Mouse (Mus musculus) common myeloid progenitor, adult 5-6 weeks (primary cell): ENCODE results near the gene Tuba4a. TPM values are rescaled to one million over a fixed set of nuclear protein-coding genes. Genes with fewer than 3 reads are reported as not detected.

Source experiments
- ATAC-seq: replicated peaks from 2 replicates; pipeline ENCODE4 v1.8.0; 2016; ENCODE audit warnings: low read depth, mild to moderate bottlenecking, moderate TSS enrichment, inconsistent platforms; ENCODE audit not compliant: poor library complexity, severe bottlenecking
- total RNA-seq: library from RNA; stranded (forward); fragments of 200-1000, 187-1606 nt; gene quantifications from 2 replicates; pipeline ENCODE4 v1.2.3, GENCODE M21; 2017

Tuba4a gene
- total RNA-seq, 1 experiment from 2014 or later: 186 TPM

DNA sequence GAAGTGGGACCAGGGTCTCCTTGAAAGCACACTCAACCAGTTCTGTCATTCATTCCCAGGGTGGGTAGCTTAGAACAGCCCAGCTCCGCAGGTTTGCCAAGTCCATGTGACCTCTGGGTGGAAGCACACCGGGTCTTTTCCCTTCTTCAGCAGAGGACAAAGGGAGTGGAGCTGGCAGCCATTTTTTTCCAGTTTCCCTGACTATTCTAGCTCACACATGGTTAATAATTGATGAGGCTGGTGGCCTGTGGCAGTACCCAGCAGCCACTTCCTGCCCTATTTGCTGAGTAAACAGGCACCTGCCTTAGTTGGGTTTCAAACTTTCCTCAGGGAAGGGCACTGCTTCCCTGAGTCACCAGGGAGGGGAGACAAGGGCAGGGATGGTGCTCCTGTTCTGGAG lies 5.2 kb downstream of the Tuba4a start:
- no peak for ATAC-seq

DNA sequence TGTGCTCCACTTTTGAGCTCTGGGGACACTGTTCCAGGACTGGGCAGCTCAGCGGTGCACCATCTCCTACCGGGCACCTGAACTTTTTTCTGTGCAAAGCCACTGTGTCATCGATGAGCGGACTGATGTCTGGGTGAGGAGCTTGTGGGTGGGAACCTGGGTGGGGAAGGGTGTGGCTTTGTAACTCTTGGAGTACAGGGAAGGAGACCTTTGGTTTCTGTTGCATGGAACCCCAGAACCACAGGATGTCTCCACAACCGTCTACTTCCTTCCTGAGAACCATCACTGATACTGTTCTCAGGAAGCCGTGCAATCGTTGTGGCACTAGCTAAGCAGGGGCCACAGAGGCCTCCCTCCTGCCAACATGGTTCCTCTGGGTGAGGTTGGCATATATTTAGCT lies 6.6 kb downstream of the Tuba4a start:
- peak; percentile 69 for ATAC-seq

DNA sequence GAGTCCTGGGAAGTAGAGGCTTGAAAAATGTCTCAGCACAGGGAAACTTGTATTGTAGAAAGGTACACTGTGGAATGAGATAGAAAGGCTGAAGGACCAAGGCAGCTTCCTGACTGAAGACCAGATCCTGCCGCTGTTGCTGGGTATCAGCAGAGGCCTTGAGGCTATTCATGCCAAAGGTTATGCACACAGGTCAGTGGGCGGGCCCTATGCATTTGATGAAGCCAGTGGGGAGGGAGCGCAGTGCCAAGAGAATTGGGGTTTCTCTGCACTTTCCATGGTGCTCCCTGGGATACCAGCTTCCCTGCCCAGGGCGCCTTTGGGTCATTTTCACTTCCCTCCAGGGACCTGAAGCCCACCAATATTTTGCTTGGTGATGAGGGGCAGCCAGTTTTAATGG lies 7.1 kb downstream of the Tuba4a start:
- no peak for ATAC-seq

DNA sequence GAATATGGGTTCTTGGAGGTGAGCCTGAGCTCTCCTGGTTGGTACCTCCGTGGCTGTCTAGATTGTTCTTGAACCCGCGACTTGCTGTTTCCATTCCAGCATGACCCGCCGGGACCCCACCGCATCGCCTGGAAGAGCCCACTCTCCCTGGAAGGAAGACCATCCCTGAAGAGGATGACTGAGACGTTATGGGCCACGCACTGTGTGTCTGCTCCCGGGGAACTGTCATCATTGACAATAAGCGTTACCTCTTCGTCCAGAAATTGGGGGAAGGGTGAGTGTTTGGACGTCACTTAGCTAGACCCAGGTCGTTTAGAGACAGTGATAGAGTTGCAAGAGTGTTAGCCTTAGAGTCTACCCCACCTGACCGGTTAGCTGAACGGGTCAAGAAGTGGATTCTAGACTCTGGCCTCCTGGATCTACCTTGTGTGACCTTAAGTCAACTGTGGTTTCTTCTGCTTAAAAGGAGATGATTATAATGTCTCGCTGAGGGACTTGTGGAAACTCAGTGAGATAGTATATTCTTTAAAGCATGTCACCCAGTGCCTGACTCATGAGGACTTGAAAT lies 8.4 kb downstream of the Tuba4a start:
- ATAC-seq: no peak

DNA sequence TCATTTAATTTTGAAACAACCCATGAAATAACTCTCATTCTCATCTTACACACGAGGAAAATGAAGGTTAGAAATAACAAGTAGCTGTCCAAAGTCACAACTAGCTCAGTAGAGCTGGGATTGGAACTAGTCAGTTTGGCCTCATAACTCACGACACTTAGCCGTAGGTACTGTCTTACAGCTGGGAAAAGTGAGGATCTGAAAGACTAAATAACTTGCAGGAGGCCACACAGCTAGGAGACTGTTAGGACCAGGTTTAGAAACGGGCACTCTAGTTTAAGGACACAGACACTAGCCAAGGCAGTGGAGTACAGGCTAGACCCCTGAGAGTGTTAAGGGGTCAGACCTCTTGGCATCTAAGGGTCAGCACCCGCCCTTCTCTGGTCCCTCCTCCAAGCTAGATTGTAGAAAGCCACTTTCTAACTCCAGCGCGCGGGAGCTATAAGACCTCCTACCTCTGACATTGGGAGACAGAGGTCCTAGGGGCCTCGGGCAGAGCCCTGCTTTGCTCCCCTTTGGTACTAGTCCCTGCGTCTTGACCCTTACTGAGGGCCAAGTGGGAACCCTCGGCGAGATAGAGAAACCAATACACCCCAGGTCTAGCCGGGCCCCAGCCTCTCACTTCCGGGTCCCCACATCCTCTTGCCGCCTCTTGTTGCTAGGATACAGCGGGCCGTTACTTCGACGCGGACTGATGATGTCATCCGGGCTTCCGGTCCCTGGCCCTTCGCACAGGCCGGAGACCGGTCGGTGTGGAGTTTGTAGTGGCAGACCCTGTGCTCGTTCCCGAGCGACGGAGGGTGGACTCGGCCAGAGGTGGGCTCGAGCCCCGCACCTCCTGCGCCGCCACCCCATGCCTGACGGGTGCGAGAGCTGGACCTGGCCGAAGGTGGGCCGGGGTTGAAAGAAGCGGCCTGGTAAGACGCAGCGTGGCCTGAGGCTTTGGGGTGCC lies 9.3 kb downstream of the Tuba4a start, which contains the start of the genes Glb1l and Stk16:
TSS of gene Glb1l (minus strand) at position 678 of the 952 bp plus-strand sequence.
TSS of gene Stk16 (plus strand) at position 703 of the 952 bp plus-strand sequence.
- peak; percentile 67 for ATAC-seq

DNA sequence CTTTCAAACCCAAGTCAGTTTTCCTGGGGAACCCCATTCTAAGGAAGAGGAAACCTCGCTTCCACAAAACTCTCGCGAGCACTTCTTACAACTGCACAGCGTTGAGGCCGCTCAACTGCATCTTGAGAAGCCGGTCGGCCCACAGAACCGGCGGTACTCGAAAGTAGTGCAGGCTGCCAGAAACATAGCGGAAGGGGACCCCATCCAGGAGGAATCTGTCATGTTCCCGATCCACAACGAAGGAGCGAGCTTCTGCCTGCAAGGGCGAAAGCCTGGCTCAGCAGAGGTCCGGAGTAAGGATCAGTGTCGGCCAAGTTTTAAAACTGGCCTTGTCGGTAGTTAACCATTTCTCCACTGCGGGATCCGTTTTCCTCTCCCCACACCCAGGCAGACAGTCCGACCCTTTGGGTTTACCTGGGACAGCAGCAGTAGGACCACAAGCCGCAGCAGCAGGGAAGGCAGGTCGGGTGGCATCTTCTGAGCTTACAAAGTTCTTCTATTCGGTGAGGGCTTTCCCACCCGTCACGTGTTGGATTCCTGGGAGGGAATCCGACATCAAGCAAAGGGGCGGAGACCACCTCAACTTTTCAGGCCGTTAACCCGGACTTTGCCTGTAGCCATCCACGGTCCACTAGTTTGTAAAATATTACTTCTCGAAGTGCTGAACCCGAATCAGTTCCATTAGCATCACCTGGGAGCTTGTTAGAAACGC lies 10.5 kb downstream of the Tuba4a start:
- 0 out of 2 replicates have a peak, but pooled peaks have one; percentile 13 for ATAC-seq

DNA sequence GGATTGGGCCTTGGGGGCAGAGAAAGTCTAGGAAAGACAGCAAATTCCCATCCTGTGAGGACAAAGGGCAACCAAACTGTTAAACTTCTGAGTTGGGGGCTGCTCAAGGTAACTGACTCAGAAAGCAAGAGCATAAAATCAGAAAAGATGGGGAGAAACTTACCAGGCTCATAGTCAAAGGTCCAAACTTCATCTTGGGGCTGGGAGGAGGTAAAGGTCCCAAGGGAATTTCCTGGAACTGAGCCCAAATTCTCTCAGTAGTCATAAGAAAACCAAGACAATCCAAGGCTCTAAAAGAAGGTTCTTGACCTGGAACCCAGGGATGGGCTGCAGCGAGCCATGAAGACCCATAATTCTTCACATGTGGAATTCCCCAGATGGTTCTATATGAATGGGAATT lies 18.4 kb downstream of the Tuba4a start:
- ATAC-seq: no peak

DNA sequence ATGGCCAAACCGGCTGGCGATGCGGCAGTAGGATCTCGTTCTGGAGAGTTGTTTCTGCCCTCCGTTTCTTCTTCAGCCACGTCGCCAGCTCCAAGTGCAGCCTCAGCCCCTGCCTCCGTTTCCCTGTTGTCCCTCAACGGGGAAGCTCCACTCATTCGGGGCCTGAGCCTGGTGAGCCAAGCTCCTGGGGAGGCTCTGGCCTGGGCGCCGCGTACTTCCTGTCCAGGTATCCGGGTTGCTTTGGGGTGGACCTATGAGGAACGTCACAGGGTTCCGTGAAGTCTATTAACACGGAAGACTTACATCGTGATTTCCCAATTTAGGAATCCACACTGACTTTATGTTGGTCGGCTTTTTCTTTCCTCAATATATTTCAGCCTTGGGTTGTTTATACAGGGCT lies 27.2 kb downstream of the Tuba4a start:
- peak; percentile 45 for ATAC-seq

DNA sequence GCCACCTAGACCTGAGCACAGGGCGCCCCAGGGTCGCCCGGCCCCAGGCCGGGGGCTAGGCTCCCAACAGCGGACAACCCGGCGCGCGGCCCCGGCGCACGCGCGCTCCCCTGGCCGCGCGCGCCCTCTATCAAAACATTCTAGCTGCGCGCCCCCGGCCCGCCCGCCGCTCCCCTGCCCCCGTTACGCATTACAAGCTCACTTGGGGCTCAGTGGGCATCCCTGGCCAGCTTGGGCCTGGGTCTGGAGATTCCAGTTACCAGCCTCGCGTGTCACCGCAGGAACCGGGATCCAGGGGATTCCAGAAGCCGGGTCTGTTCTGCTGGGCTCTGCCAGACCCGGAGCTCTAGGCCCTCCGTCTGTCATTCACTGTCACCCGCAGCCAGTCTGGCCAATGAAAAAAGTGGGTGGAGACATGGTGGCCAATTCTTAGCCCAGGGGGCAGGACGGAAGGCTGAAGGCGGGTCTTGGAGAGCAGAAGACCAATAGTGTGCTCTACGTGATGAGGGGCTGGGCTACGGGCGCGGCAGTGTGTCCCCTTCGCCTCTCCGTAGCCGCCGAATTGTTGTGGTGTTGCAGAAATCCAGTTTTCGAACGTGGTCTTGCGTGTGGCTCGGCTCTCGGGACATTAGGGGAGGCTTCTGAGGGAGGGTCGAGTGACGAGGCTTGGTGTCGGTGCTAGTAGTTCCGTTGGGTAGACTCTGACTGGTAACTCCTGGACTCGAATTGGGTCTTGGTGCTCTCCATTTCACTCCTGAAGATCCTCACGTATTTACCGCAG lies 27.9 kb downstream of the Tuba4a start, which contains the start of the genes Ankzf1 and Atg9a:
TSS of gene Ankzf1 (plus strand) at position 530 of the 781 bp plus-strand sequence.
TSS of gene Atg9a (minus strand) at position 575 of the 781 bp plus-strand sequence.
- ATAC-seq: peak; percentile 91

DNA sequence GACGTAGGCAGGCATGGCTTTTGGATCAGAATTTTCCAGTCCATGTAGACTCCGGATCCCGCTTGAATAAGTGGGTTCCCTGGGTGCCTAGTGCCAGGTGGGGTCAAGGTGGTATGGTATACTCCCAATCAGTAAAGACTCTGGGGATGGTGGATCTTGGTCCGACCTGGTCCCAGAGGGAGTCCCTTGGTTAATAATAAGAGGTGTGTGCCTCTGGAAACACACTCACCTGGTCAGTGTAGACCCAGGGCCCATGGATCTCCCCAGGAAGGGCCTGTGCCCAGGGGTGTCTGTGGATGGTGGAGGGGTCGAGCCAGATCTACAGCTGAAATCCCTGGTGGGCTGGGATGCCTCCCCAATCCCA lies 28.4 kb downstream of the Tuba4a start:
- no peak for ATAC-seq

DNA sequence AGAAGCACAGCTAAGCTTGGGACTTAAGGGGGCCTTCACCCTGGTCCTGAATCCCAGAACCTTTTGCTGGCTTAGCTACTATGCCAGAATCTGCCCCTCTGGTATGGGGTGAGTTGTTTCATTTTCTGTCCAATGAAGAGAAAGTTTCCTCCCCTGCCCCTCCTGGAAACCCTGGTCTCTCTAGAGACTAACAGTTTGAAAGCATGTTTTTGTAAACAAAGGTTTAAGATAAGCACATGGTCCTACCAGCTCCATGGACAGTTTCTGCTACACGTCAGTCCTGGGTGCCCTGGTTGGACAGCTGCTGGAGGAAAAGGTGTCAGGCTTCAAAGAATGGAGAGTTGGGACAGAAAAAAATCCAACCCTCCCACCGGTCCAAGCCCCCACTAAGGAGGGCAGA lies 29.1 kb downstream of the Tuba4a start:
- no peak for ATAC-seq

DNA sequence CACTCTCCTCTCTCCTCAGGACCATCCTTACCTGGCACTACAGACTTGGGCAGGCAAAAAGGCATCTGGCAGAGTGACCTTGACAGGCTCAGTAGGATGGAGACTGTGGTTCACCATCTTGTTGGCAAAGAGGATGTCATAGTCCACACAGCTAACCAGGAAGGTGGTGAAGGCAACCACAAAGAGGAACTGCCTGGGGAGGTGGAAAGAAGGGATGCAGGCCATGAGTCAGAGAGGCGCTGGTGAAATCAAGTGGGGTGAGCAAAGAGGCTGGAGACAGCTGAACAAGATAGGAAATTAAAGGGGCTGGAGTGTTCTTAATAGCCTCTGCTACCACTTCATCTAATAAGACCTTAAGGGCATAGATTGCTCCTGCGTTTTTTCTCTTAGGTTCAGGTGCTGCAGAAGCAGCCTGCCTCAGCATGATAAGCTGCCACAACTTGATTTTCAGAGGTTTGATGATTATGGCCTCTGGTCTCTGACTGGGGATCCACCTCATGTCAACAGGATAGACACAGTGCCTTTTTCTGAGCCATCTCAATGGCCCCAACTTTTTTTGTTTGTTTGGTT lies 31.7 kb downstream of the Tuba4a start:
- peak; percentile 64 for ATAC-seq

DNA sequence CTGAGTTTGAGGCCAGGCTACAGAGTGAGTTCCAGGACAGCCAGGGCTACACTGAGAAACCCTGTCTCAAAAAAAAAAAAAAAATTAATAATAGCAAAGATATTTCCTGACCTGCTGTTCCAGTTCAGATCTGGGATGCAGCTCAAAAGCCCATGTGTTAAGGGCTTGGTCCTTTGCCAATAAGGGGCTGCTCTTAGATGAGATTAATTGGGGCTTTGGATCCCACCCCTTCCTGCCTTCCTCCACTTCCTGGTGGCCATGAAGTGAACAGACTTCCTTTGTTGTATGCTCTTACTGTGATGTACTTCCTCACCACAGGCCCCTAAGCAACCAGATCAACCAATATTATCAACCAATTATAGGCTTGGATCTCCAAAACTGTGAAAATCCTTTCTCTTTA lies 32.5 kb downstream of the Tuba4a start:
- ATAC-seq: no peak

DNA sequence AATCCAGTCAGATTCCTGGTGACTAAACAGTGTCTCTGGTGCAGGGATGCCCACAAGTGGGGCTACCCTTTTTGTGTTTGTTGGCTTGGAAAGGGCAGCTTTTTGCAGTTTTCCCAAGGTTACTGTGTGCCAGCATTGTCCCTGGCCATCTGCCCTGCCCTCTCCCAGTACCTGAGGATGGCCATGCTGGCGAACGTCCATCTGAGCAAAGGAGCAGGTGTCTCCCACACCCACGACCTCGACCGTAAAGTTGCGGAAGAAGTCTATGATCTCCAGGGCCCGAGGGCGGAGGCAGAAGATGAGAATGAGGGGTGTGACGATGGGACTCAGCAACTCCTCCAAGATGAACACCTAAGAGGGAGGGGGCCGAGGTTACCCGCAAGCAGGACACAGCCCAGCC lies 34.2 kb downstream of the Tuba4a start:
- no peak for ATAC-seq

DNA sequence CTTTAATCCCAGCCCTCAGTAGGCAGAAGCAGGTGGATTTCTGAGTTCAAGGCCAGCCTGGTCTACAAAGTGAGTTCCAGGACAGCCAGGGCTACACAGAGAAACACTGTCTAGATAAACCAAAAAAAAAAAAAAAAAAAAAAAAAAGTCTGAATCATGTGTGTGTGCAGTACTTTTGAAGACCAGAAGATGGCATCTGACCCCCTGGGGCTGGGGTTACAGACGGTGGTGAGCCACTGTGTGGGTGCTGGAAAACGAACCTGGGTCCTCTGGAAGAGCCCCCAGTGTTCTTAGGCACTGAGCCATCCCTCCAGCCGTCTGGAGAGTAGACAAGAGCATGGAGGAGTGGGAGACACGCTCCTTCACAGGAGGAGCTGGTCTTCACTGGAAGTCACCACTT lies 37.5 kb downstream of the Tuba4a start:
- no peak for ATAC-seq

DNA sequence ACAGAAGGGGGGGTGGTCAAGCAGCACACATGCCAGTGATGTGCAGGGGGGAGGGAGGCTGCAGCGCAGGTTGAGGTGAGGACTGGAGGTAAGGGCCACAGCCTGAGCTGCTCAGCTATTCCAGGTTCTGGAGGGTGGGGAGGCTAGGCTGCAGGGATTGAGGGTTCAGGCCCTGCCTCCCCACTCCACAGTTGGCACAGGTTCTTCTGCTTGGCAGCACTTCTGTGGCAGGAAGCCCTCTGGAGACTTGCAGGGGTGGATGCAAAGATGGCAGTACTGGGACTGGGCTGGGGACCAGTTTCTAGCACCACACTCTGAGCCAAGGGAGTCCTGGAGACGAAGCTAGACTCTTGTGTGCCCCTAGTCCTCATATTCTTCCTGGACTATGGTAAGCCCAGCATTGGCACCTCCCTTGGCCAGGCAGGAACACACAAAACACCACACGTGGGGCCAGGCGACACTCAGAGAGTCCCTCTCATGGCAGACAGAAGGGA lies 38.2 kb downstream of the Tuba4a start:
- no peak for ATAC-seq

DNA sequence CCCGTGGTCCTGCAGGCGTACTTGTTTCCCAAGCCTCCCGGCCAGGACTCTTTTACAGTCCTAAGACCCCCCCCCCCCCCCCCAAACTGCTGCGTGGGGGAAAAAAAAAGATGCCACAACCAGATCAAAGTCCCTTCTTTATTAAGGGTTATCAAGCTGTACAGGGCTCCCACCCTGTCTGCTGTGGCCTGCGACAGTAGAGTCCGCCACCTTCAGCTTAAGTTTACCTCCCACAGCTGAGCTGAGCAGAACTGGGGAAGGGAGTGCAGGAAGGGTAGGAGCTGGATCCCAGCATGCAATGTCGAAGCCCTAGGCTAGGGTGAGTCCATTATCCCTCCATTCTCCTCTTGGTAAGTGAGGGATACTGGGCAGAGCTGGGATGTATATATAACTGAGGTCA lies 38.9 kb downstream of the Tuba4a start:
- ATAC-seq: no peak

DNA sequence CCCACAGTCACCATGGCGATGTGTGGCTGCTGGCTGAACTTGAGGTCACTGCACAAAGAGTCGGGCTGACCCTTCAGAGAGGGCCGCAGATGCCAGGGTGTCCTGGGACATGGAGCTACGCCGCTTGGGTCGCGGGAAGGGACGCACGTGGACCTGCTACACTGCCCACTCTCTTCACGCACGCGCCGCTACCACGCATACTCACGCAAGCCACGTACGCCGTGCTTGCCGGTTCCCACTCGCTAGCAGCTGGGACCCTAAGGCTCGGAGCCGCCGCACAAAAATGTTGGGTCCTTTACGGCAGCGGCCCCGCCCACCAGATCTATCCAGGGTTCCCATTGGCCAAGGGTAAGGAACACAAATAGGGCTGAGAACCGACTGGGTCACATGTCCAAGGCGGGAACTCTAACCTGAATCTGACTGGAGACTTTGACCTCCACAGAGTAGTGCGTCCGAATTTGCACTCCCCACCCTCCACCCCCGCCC lies 39.5 kb downstream of the Tuba4a start, which contains the start of gene Abcb6:
TSS of gene Abcb6 (minus strand) at position 288 of the 486 bp plus-strand sequence.
- peak; percentile 89 for ATAC-seq
